Mouse (Mus musculus): ENCODE measurements around the gene Ttyh3. TPM values are rescaled to one million over a fixed set of nuclear protein-coding genes. Genes with fewer than 3 reads are reported as not detected.
A peak's percentile ranks its signal among the peaks of the same experiment; 100 is the strongest.

Gene Ttyh3
- total RNA-seq, 1 experiment: 18.6 TPM

DNA sequence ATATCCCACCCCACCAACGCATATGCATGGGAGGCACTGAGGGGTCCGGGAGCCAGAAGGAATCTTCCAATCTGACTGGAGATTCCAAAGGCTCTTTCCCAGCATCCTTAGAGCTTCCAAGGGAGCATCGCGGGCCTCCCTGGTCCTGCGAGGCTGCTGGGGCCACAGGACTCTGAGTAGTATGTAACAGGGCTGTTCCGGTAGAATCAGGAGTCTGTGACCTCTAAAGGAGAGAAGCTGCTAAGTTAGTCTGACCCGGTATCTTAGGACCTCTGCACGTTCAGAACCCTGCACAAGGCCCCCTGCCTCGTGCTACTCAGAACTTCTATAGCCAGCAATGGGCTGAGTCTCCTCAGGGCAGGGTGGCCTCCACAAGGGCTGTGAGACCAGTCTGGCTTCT lies 69.6 kb downstream of the Ttyh3 start:
- H3K36me3 ChIP-seq (ENCODE audit: control insufficient read depth, insufficient read depth, low read length, poor library complexity, severe bottlenecking): no peaks in the 10 kb centered on the region
- peaks cover 12 to 48% of the 10 kb centered on the region in 2 experiments for H3K4me1 ChIP-seq (ENCODE audit: control insufficient read depth in 2 of 2, insufficient read depth in 2 of 2, low read length in 2 of 2, poor library complexity in 1 of 2)
- no peak for DNase-seq (ENCODE audit: low read depth, low spot score)
- no peak overlapping the region for H3K9ac ChIP-seq (ENCODE audit: insufficient read depth, low read depth, low read length, poor library complexity, severe bottlenecking)
- H3K27ac ChIP-seq (ENCODE audit: insufficient read depth, low read depth, low read length, poor library complexity, severe bottlenecking): peak overlapping the region; percentile 21; the same call in 1 of the 2 replicates
- TF ChIP-seq CHD2 (IDR thresholded peaks at IDR 0.05; ENCODE audit: low read depth, low read length) (no peak), HCFC1 (IDR thresholded peaks at IDR 0.05; ENCODE audit: borderline replicate concordance, insufficient read depth, low read length) (no peak), ZC3H11A (IDR thresholded peaks at IDR 0.05; ENCODE audit: borderline replicate concordance, low read depth, low read length) (no peak), ZNF384 (IDR thresholded peaks at IDR 0.05; ENCODE audit: low read depth, low read length) (no peak), MAFK (IDR thresholded peaks at IDR 0.05; ENCODE audit: insufficient read depth, low read depth, low read length) (no peak)
- in situ Hi-C loops (cut with MboI; ENCODE audit: low sequenced_read_pairs in 2 of 2, unreplicated experiment in 2 of 2): no loop called here
- H3K9me3 ChIP-seq (ENCODE audit: control insufficient read depth, insufficient read depth, low read depth, low read length): no peaks in the 10 kb centered on the region
- no peak overlapping the region for H3K4me3 ChIP-seq (ENCODE audit: insufficient read depth in 1 of 2, low read depth in 1 of 2, low read length in 2 of 2, poor library complexity in 1 of 2, severe bottlenecking in 1 of 2)

DNA sequence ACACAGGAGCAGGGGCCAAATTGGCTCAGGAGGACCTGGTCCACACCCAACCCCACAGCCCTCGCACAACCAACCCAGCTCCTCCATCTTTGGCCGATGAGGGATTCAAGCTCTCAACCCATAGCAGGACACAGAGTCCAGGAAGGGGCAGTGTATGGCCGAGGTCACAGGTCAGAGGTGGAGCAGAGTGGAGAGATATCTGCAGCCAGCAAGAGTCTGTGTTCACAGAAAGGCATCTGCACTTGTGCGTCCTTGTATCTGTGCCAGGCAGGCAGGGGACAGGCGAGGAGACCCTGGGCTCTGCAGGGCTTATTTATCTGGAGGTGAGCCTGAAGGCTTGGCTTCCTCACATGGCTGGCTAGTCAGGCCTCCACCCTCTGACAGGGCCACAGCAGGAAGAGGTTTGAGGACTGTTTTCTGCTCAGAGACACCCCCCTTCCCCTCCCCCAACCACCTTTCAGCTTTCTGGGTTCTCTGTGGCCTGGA lies 73.4 kb downstream of the Ttyh3 start:
- no peak overlapping the region for H3K9ac ChIP-seq (ENCODE audit: insufficient read depth, low read depth, low read length, poor library complexity, severe bottlenecking)
- no peak overlapping the region for H3K4me3 ChIP-seq (ENCODE audit: insufficient read depth in 1 of 2, low read depth in 1 of 2, low read length in 2 of 2, poor library complexity in 1 of 2, severe bottlenecking in 1 of 2)
- H3K4me1 ChIP-seq (ENCODE audit: control insufficient read depth in 2 of 2, insufficient read depth in 2 of 2, low read length in 2 of 2, poor library complexity in 1 of 2): peaks cover 6 to 22% of the 10 kb centered on the region in 2 experiments
- TF ChIP-seq ZNF384 (IDR thresholded peaks at IDR 0.05; ENCODE audit: low read depth, low read length): no peak
- TF ChIP-seq ZC3H11A (IDR thresholded peaks at IDR 0.05; ENCODE audit: borderline replicate concordance, low read depth, low read length): no peak
- no peak for TF ChIP-seq MAFK (IDR thresholded peaks at IDR 0.05; ENCODE audit: insufficient read depth, low read depth, low read length)
- TF ChIP-seq HCFC1 (IDR thresholded peaks at IDR 0.05; ENCODE audit: borderline replicate concordance, insufficient read depth, low read length): no peak
- no peak for TF ChIP-seq CHD2 (IDR thresholded peaks at IDR 0.05; ENCODE audit: low read depth, low read length)
- H3K27ac ChIP-seq (ENCODE audit: insufficient read depth, low read depth, low read length, poor library complexity, severe bottlenecking): no peak overlapping the region
- in situ Hi-C loops (cut with MboI; ENCODE audit: low sequenced_read_pairs in 2 of 2, unreplicated experiment in 2 of 2): no loop called here
- no peaks in the 10 kb centered on the region for H3K9me3 ChIP-seq (ENCODE audit: control insufficient read depth, insufficient read depth, low read depth, low read length)
- H3K36me3 ChIP-seq (ENCODE audit: control insufficient read depth, insufficient read depth, low read length, poor library complexity, severe bottlenecking): no peaks in the 10 kb centered on the region
- no peak for DNase-seq (ENCODE audit: low read depth, low spot score)

DNA sequence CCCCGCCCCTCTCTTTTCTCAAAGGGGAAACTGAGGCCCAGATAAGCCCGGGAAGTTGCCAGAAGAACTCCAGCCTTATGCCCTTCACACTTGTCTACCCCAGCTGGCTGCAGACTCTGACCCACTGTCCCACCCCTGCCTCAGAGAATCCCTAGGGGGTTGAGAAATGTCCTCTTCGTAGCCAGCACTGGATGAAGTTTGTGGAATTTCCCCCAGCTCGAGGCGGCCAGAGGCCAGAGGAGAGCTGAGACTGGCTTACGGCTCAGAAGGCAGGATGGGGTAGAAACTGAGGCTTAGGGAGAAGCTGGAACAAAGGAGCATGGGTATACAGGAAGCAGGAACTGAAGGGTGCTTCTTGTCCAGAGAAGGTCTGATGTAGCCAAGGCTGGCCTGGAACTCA lies 76.2 kb downstream of the Ttyh3 start:
- in situ Hi-C loops (cut with MboI; ENCODE audit: low sequenced_read_pairs in 2 of 2, unreplicated experiment in 2 of 2): no loop called here
- Histone ChIP-seq H3K36me3 (ENCODE audit: control insufficient read depth, insufficient read depth, low read length, poor library complexity, severe bottlenecking) (no peaks in the 10 kb centered on the region), H3K4me3 (ENCODE audit: insufficient read depth in 1 of 2, low read depth in 1 of 2, low read length in 2 of 2, poor library complexity in 1 of 2, severe bottlenecking in 1 of 2) (no peak overlapping the region), H3K9me3 (ENCODE audit: control insufficient read depth, insufficient read depth, low read depth, low read length) (no peaks in the 10 kb centered on the region), H3K27ac (ENCODE audit: insufficient read depth, low read depth, low read length, poor library complexity, severe bottlenecking) (no peak overlapping the region), H3K9ac (ENCODE audit: insufficient read depth, low read depth, low read length, poor library complexity, severe bottlenecking) (no peak overlapping the region), H3K4me1 (ENCODE audit: control insufficient read depth in 2 of 2, insufficient read depth in 2 of 2, low read length in 2 of 2, poor library complexity in 1 of 2) (peaks cover 8 to 18% of the 10 kb centered on the region in 2 experiments)
- TF ChIP-seq MAFK (IDR thresholded peaks at IDR 0.05; ENCODE audit: insufficient read depth, low read depth, low read length) (no peak), ZNF384 (IDR thresholded peaks at IDR 0.05; ENCODE audit: low read depth, low read length) (no peak), ZC3H11A (IDR thresholded peaks at IDR 0.05; ENCODE audit: borderline replicate concordance, low read depth, low read length) (no peak), CHD2 (IDR thresholded peaks at IDR 0.05; ENCODE audit: low read depth, low read length) (no peak), HCFC1 (IDR thresholded peaks at IDR 0.05; ENCODE audit: borderline replicate concordance, insufficient read depth, low read length) (no peak)
- DNase-seq (ENCODE audit: low read depth, low spot score): no peak

DNA sequence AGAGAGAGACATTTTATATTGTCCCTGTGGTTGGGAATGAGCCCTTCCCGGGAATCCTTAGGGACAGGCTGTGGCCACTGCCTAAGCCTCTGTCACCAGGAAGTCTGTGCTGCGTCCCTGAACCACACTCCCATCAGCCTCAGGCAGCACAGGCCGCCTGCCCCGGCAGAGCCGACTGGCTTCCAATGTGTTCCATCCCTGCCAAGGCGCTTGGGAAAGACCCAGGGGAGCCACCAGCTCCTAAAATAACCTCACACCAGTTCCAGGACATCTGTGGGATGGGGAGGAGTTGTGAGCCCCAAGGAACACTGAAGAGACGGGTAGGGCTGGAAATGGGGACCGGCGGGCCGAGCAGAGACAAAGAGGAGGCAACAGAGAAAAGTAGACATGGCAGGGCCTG lies 77.2 kb downstream of the Ttyh3 start:
- TF ChIP-seq ZNF384 (IDR thresholded peaks at IDR 0.05; ENCODE audit: low read depth, low read length) (no peak), CHD2 (IDR thresholded peaks at IDR 0.05; ENCODE audit: low read depth, low read length) (no peak), HCFC1 (IDR thresholded peaks at IDR 0.05; ENCODE audit: borderline replicate concordance, insufficient read depth, low read length) (no peak), MAFK (IDR thresholded peaks at IDR 0.05; ENCODE audit: insufficient read depth, low read depth, low read length) (no peak), ZC3H11A (IDR thresholded peaks at IDR 0.05; ENCODE audit: borderline replicate concordance, low read depth, low read length) (no peak)
- H3K27ac ChIP-seq (ENCODE audit: insufficient read depth, low read depth, low read length, poor library complexity, severe bottlenecking): no peak overlapping the region; the same call in 1 of the 2 replicates

More for the DNA sequence above, 77.2 kb downstream of the Ttyh3 start:
- H3K36me3 ChIP-seq (ENCODE audit: control insufficient read depth, insufficient read depth, low read length, poor library complexity, severe bottlenecking): no peaks in the 10 kb centered on the region
- H3K4me3 ChIP-seq (ENCODE audit: insufficient read depth in 1 of 2, low read depth in 1 of 2, low read length in 2 of 2, poor library complexity in 1 of 2, severe bottlenecking in 1 of 2): no peak overlapping the region
- H3K9ac ChIP-seq (ENCODE audit: insufficient read depth, low read depth, low read length, poor library complexity, severe bottlenecking): peak overlapping the region; percentile 22; the same call in 1 of the 2 replicates
- in situ Hi-C loops (cut with MboI; ENCODE audit: low sequenced_read_pairs in 2 of 2, unreplicated experiment in 2 of 2): no loop called here
- peaks cover 9 to 24% of the 10 kb centered on the region in 2 experiments for H3K4me1 ChIP-seq (ENCODE audit: control insufficient read depth in 2 of 2, insufficient read depth in 2 of 2, low read length in 2 of 2, poor library complexity in 1 of 2)
- DNase-seq (ENCODE audit: low read depth, low spot score): no peak
- no peaks in the 10 kb centered on the region for H3K9me3 ChIP-seq (ENCODE audit: control insufficient read depth, insufficient read depth, low read depth, low read length)
